ENCODE assay signal across 16 mouse cellular contexts in genomic region chr9:56097584-56098298, GRCm38 (mm10). TPM values are rescaled to one million over a fixed set of nuclear protein-coding genes. Genes with fewer than 3 reads are reported as not detected.
DNase-seq lines count a peak whose midpoint lies in the region; ATAC-seq and TF ChIP-seq lines count a peak whose summit lies in the region.
"Had no signal": no experiment of that assay in that cellular context is flagged by ENCODE, and none has a peak within 500 bp of the region (broad histone marks: within the 10 kb centered on the region; RNA-seq: fewer than 3 reads in every experiment).

No protein-coding gene starts in this region.

- no peak overlapping the region for H3K4me2 ChIP-seq in liver, embryonic 16.5 days (ENCODE audit: low read depth, low read length)
- H3K4me2 ChIP-seq in liver, embryonic 12.5 days = no peak overlapping the region
- no peak overlapping the region for H3K4me2 ChIP-seq in stomach, postnatal 0 days (replicated peaks; ENCODE audit: low read depth)
- H3K4me2 ChIP-seq: hindbrain, embryonic 14.5 days; kidney, embryonic 15.5 days; limb, embryonic 13.5 days; midbrain, embryonic 15.5 days had no signal

- WGBS in liver, embryonic 16.5 days (ENCODE audit: insufficient replicate concordance) = 34% methylated on average over 4 of the region's 4 CpGs
- WGBS in liver, embryonic 12.5 days (ENCODE audit: insufficient replicate concordance) = 26% methylated on average over 4 of the region's 4 CpGs
- 68% methylated on average over 4 of the region's 4 CpGs for WGBS in stomach, postnatal 0 days
- 88% methylated on average over 4 of the region's 4 CpGs for WGBS in embryonic facial prominence, embryonic 10.5 days

- H3K27me3 ChIP-seq in liver, embryonic 16.5 days (ENCODE audit: control insufficient read depth, insufficient read depth, low read depth, low read length) = no peaks in the 10 kb centered on the region
- no peaks in the 10 kb centered on the region for H3K27me3 ChIP-seq in liver, embryonic 12.5 days (replicated peaks)
- no peaks in the 10 kb centered on the region for H3K27me3 ChIP-seq in stomach, postnatal 0 days (ENCODE audit: control insufficient read depth, insufficient read depth, low read length)
- no peaks in the 10 kb centered on the region for H3K27me3 ChIP-seq in embryonic facial prominence, embryonic 10.5 days (replicated peaks; ENCODE audit: low read depth, poor library complexity, severe bottlenecking)
- H3K27me3 ChIP-seq: kidney, embryonic 15.5 days; limb, embryonic 13.5 days; midbrain, embryonic 15.5 days had no signal

- TF ChIP-seq EP300 in stomach, postnatal 0 days (optimal IDR thresholded peaks at IDR 0.05) = no peak

- TF ChIP-seq CTCF in bone marrow macrophage, adult 2 months (IDR thresholded peaks at IDR 0.05; ENCODE audit: low read depth, low read length) = 0 out of 2 replicates have a peak, but pooled peaks have one; percentile 10
- no peak for TF ChIP-seq CTCF in stomach, postnatal 0 days (IDR thresholded peaks at IDR 0.05; ENCODE audit: low read depth)

- H3K4me3 ChIP-seq in liver, embryonic 16.5 days (ENCODE audit: low read depth, low read length) = no peak overlapping the region
- H3K4me3 ChIP-seq in liver, embryonic 12.5 days = no peak overlapping the region
- H3K4me3 ChIP-seq in bone marrow macrophage, adult 2 months (ENCODE audit: insufficient read depth, low read length) = peak overlapping the region; percentile 28
- H3K4me3 ChIP-seq in stomach, postnatal 0 days (ENCODE audit: low read depth, low read length) = no peak overlapping the region
- H3K4me3 ChIP-seq in embryonic facial prominence, embryonic 10.5 days = no peak overlapping the region
- H3K4me3 ChIP-seq: kidney, embryonic 15.5 days; limb, embryonic 13.5 days; midbrain, embryonic 15.5 days had no signal

- no peak overlapping the region for H3K9ac ChIP-seq in liver, embryonic 16.5 days (ENCODE audit: low read depth, low read length)
- no peak overlapping the region for H3K9ac ChIP-seq in liver, embryonic 12.5 days
- no peak overlapping the region for H3K9ac ChIP-seq in stomach, postnatal 0 days (ENCODE audit: low read length)
- H3K9ac ChIP-seq: hindbrain, embryonic 14.5 days; kidney, embryonic 15.5 days; limb, embryonic 13.5 days; midbrain, embryonic 15.5 days had no signal

- TF ChIP-seq POLR2A in bone marrow macrophage, adult 2 months (IDR thresholded peaks at IDR 0.05; ENCODE audit: borderline replicate concordance, low read depth, low read length) = no peak

- ATAC-seq in liver, embryonic 16.5 days (ENCODE audit: low read depth) = peak; percentile 41; the same call in 1 of the 2 replicates
- no peak for ATAC-seq in liver, embryonic 12.5 days
- ATAC-seq in megakaryocyte progenitor cell, adult 5-6 weeks (replicated peaks; ENCODE audit: poor library complexity) = peak; percentile 76
- ATAC-seq in stomach, postnatal 0 days (ENCODE audit: low FRiP score, low TSS enrichment) = peak; percentile 96
- ATAC-seq in erythroid progenitor cell, adult 5-6 weeks (replicated peaks; ENCODE audit: low FRiP score, poor library complexity, severe bottlenecking) = no peak
- ATAC-seq: midbrain, embryonic 15.5 days had no signal

- H3K9me3 ChIP-seq in liver, embryonic 16.5 days (replicated peaks; ENCODE audit: control insufficient read depth, low read length) = no peaks in the 10 kb centered on the region
- H3K9me3 ChIP-seq in liver, embryonic 12.5 days (replicated peaks) = no peaks in the 10 kb centered on the region
- H3K9me3 ChIP-seq in stomach, postnatal 0 days (ENCODE audit: control insufficient read depth, low read length) = no peaks in the 10 kb centered on the region
- H3K9me3 ChIP-seq in embryonic facial prominence, embryonic 10.5 days = no peaks in the 10 kb centered on the region
- H3K9me3 ChIP-seq: kidney, embryonic 15.5 days; limb, embryonic 13.5 days; midbrain, embryonic 15.5 days had no signal

- DNase-seq in stomach, postnatal 0 days (ENCODE audit: low spot score) = peak; percentile 56
- no peak for DNase-seq in embryonic facial prominence, embryonic 10.5 days (ENCODE audit: low spot score)
- DNase-seq in layer of hippocampus, adult 18-20 months (ENCODE audit: low spot score in 2 of 2) = no peak
- DNase-seq: adrenal gland, adult 2 months; cerebellum, postnatal 25 days; layer of hippocampus, postnatal 36 days; lung, postnatal 14 days had no signal

- H3K4me1 ChIP-seq in liver, embryonic 16.5 days (ENCODE audit: control insufficient read depth, low read depth, low read length) = no peaks in the 10 kb centered on the region; the same call in 1 of the 2 replicates
- H3K4me1 ChIP-seq in liver, embryonic 12.5 days = no peaks in the 10 kb centered on the region
- H3K4me1 ChIP-seq in bone marrow macrophage, adult 2 months (ENCODE audit: control insufficient read depth, insufficient read depth, low read length) = peaks cover 79% of the 10 kb centered on the region
- no peaks in the 10 kb centered on the region for H3K4me1 ChIP-seq in stomach, postnatal 0 days (replicated peaks; ENCODE audit: control insufficient read depth, insufficient read depth)
- peaks cover 4% of the 10 kb centered on the region; the same call in 1 of the 2 replicates for H3K4me1 ChIP-seq in embryonic facial prominence, embryonic 10.5 days
- H3K4me1 ChIP-seq: kidney, embryonic 15.5 days; limb, embryonic 13.5 days; midbrain, embryonic 15.5 days had no signal

- no peaks in the 10 kb centered on the region for H3K36me3 ChIP-seq in liver, embryonic 16.5 days (ENCODE audit: control insufficient read depth, insufficient read depth)
- no peaks in the 10 kb centered on the region for H3K36me3 ChIP-seq in liver, embryonic 12.5 days
- H3K36me3 ChIP-seq in stomach, postnatal 0 days (ENCODE audit: control insufficient read depth, insufficient read depth, low read length) = no peaks in the 10 kb centered on the region
- no peaks in the 10 kb centered on the region for H3K36me3 ChIP-seq in embryonic facial prominence, embryonic 10.5 days (replicated peaks)
- H3K36me3 ChIP-seq: kidney, embryonic 15.5 days; limb, embryonic 13.5 days; midbrain, embryonic 15.5 days had no signal

- H3K27ac ChIP-seq in liver, embryonic 16.5 days (ENCODE audit: low read length) = peak overlapping the region; percentile 54
- no peak overlapping the region for H3K27ac ChIP-seq in liver, embryonic 12.5 days
- H3K27ac ChIP-seq in bone marrow macrophage, adult 2 months (ENCODE audit: insufficient read depth, low read depth, low read length) = peak overlapping the region; percentile 98
- H3K27ac ChIP-seq in stomach, postnatal 0 days (replicated peaks) = peak overlapping the region; percentile 75
- H3K27ac ChIP-seq in embryonic facial prominence, embryonic 10.5 days (replicated peaks) = no peak overlapping the region
- H3K27ac ChIP-seq: hindbrain, embryonic 14.5 days; kidney, embryonic 15.5 days; limb, embryonic 13.5 days; midbrain, embryonic 15.5 days had no signal

RNA-seq across cellular contexts. Expression of gene Pstpip1, which starts 8.0 kb away (rescaled TPM):
- 5.5 and 6.2 TPM in 2 replicates for polyA plus RNA-seq in liver, embryonic 16.5 days (2015; fragmentation: Nextera tagmentation; extraction: Ambion mirVana)
- 3.2 and 3.7 TPM in 2 replicates for polyA plus RNA-seq in liver, embryonic 12.5 days (2016; fragmentation: Nextera tagmentation; extraction: Ambion mirVana)
- 163 and 182 TPM in 2 replicates for polyA plus RNA-seq in bone marrow macrophage, adult 2 months (2012; ENCODE audit: insufficient read depth, insufficient read length, missing spikeins)
- 25.9 and 38.2 TPM in 2 replicates for total RNA-seq in megakaryocyte progenitor cell, adult 5-6 weeks (2015)
- total RNA-seq in megakaryocyte progenitor cell, adult 5-6 weeks (2017) = 113 and 122 TPM in 2 replicates
- polyA plus RNA-seq in stomach, postnatal 0 days (2015; fragmentation: Nextera tagmentation; extraction: Ambion mirVana) = 3.9 and 5.0 TPM in 2 replicates
- 0.49 and 1.00 TPM in 2 replicates for polyA plus RNA-seq in embryonic facial prominence, embryonic 10.5 days (2016; fragmentation: Nextera tagmentation; extraction: Ambion mirVana)
- total RNA-seq in erythroid progenitor cell, adult 5-6 weeks (2015; ENCODE audit: low replicate concordance) = 9.2 and 10.5 TPM in 2 replicates
- total RNA-seq in erythroid progenitor cell, adult 5-6 weeks (2017; ENCODE audit: low replicate concordance) = 14.8 and 27.9 TPM in 2 replicates
- 1 to 10 TPM; 2.6 to 3.0 TPM for total RNA-seq in layer of hippocampus, adult 18-20 months (2021)

RNA-seq across cellular contexts. Expression of gene Rcn2, which starts 56.1 kb away (rescaled TPM):
- 21.7 and 22.9 TPM in 2 replicates for polyA plus RNA-seq in liver, embryonic 16.5 days (2015; fragmentation: Nextera tagmentation; extraction: Ambion mirVana)
- polyA plus RNA-seq in liver, embryonic 12.5 days (2016; fragmentation: Nextera tagmentation; extraction: Ambion mirVana) = 48.9 and 50.5 TPM in 2 replicates
- 36.9 and 41.2 TPM in 2 replicates for polyA plus RNA-seq in bone marrow macrophage, adult 2 months (2012; ENCODE audit: insufficient read depth, insufficient read length, missing spikeins)
- total RNA-seq in megakaryocyte progenitor cell, adult 5-6 weeks (2015) = 52.7 and 60.6 TPM in 2 replicates
- 38.8 and 42.1 TPM in 2 replicates for total RNA-seq in megakaryocyte progenitor cell, adult 5-6 weeks (2017)
- polyA plus RNA-seq in stomach, postnatal 0 days (2015; fragmentation: Nextera tagmentation; extraction: Ambion mirVana) = 95.7 and 98.1 TPM in 2 replicates
- polyA plus RNA-seq in embryonic facial prominence, embryonic 10.5 days (2016; fragmentation: Nextera tagmentation; extraction: Ambion mirVana) = 275 and 285 TPM in 2 replicates
- 7.9 and 9.2 TPM in 2 replicates for total RNA-seq in erythroid progenitor cell, adult 5-6 weeks (2015; ENCODE audit: low replicate concordance)
- 4.4 and 6.7 TPM in 2 replicates for total RNA-seq in erythroid progenitor cell, adult 5-6 weeks (2017; ENCODE audit: low replicate concordance)
- 10 to 100 TPM; 96.5 to 97.5 TPM for total RNA-seq in layer of hippocampus, adult 18-20 months (2021)

Comparison
In these comparisons a context has a peak if more than half of its experiments do, and no peak if none do; other contexts are left out.
1. ATAC-seq: peak in liver, embryonic 16.5 days (single experiment), megakaryocyte progenitor cell, adult 5-6 weeks (single experiment) and stomach, postnatal 0 days (single experiment); none in liver, embryonic 12.5 days (single experiment) and erythroid progenitor cell, adult 5-6 weeks (single experiment).
2. H3K27ac ChIP-seq: peak in liver, embryonic 16.5 days (single experiment), bone marrow macrophage, adult 2 months (single experiment) and stomach, postnatal 0 days (single experiment); none in liver, embryonic 12.5 days (single experiment) and embryonic facial prominence, embryonic 10.5 days (single experiment).
3. RNA of gene Pstpip1, which starts 8.0 kb away (polyA plus RNA-seq): 163 to 182 TPM in bone marrow macrophage, adult 2 months; 5.5 to 6.2 TPM in liver, embryonic 16.5 days, 3.9 to 5.0 TPM in stomach, postnatal 0 days, 3.2 to 3.7 TPM in liver, embryonic 12.5 days and 0.49 to 1.00 TPM in embryonic facial prominence, embryonic 10.5 days; every median in the first group is over 10 times any median in the second.